Mouse (Mus musculus): Measurements from ENCODE around the gene Napepld. TPM values are rescaled to one million over a fixed set of nuclear protein-coding genes. Genes with fewer than 3 reads are reported as not detected.

The Napepld gene
- 1 to 10 TPM in 1 of 2 experiments, under 1 TPM in 1; 0.76 to 1.4 TPM for total RNA-seq (2023)

GRCm38 (mm10) chr5:21701351-21702008 is at the start of gene Napepld:
Gene Napepld, minus strand, starts transcription at chr5:21701396.

DNA sequence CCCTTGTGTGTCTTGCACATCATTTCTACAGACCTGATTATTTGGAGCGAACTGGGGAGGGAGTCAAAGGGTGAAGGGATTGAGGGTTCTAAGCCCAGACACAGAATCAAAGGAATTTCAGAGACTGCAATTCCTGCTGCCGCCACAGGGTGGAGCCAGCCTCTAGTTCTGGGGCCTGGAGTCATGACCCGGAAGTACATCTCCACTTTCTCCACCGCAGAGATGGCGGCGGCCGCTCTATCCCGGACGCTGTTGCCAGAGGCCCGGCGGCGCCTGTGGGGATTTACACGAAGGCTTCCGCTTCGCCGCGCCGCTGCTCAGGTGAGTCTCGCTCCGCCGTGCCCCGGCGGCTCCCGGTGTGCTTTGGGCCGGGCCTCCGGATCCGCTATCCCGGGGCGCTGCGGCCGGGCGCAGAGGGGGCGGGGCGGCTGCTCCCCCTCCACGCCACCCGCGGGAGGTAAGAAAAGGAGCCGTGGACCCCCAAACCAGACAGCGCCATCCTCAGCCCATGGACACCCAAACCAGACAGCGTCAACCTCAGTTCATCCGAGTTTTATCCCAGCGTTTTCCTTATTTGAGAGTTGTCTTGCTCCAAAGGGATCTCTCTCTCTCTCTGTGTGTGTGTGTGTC is 35.9 kb upstream of the Napepld start, which contains the start of gene Pmpcb:
Gene Pmpcb, plus strand, starts transcription at position 186 of the 630 bp plus-strand sequence.

DNA sequence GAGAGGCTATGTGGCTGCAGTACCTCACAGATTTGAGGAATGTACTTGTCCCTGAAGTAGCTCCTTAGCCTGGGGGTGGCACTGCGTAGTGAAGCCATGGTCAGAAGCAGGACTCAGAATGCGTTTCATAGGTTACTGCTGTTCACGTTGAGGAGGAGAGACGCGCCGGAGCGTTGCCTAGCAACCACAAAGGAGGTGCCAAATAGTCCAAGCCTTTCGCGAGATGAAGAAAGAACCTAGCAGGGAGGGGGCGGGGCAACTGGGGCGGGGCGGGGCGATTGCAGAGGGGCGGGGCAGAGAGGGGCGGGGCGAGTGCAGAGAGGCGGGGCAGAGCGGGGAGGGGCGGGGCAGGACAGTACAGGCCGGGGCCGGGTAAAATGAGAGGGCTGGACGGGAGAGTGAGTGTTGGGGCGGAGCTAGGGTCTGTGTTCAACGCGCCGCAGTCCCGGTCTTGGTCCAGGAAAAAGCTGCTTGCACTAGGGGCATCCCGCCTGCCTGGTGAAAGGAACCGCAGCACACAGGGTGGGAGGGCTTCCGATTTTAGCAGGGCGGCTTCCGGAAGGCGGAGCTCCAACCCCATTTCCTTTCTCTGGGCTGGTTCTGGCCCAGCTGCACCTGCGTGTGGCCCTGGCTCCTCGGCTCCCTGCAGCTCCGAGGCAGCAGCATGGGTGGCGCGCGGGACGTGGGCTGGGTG is 55.6 kb downstream of the Napepld start, which contains the start of the genes Fbxl13 and Armc10:
Gene Fbxl13, minus strand, starts transcription at position 196 of the 694 bp plus-strand sequence.
Gene Armc10, plus strand, starts transcription at position 375 of the 694 bp plus-strand sequence.

Other genes starting within 250 kb of the Napepld start
- gene Lrrc17, start 157.8 kb downstream of the Napepld start, total RNA-seq (2023): not detected
- gene Fbxl13, start 55.8 kb downstream of the Napepld start, total RNA-seq (2023): not detected
- 10 to 100 TPM; 19.8 to 20.9 TPM for gene Armc10, start 55.6 kb downstream of the Napepld start, total RNA-seq (2023)
- gene Pmpcb, start 35.7 kb upstream of the Napepld start, total RNA-seq (2023): 10 to 100 TPM; 59.1 to 59.2 TPM
- 10 to 100 TPM; 30.3 to 35.6 TPM for gene Dnajc2, start 83.9 kb upstream of the Napepld start, total RNA-seq (2023)
- gene Psmc2, start 83.9 kb upstream of the Napepld start, total RNA-seq (2023): 10 to 100 TPM; 57.3 to 61.5 TPM
- not detected for gene Slc26a5, start 164.2 kb upstream of the Napepld start, total RNA-seq (2023)